Mouse (Mus musculus) embryo, embryonic 11.5 days (tissue): Measurements from ENCODE around the gene Rassf7.

Experiments
- DNase-seq: peaks from one replicate; pipeline ENCODE4 v3.0.0-alpha.2; 2012; ENCODE audit warnings: low read depth, low spot score

Gene Rassf7

GRCm38 (mm10) chr7:141196619-141197282 is 18.9 kb upstream of the Rassf7 start:
- DNase-seq, result no peak

GRCm38 (mm10) chr7:141198121-141198520 is 17.5 kb upstream of the Rassf7 start:
- no peak for DNase-seq

DNA sequence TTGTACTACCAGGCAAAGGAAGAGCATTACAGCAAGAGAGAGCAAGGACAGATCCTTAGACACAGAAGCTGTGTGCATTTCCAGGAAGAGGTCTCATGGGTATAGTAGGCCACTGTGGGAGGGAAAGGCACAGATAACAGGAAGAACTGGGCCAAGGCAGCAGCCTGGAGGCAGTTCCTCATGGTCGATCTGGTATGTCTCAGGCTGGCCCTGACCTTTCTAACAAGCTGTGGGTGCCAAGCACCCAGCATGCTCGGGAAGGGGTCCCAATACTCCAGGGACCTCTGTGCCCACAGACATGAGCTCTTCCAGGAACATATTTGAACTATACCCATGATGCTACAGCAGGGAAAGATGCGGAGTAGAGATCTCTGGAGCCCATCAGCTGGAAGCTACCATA is 11.1 kb upstream of the Rassf7 start:
- no peak for DNase-seq

DNA sequence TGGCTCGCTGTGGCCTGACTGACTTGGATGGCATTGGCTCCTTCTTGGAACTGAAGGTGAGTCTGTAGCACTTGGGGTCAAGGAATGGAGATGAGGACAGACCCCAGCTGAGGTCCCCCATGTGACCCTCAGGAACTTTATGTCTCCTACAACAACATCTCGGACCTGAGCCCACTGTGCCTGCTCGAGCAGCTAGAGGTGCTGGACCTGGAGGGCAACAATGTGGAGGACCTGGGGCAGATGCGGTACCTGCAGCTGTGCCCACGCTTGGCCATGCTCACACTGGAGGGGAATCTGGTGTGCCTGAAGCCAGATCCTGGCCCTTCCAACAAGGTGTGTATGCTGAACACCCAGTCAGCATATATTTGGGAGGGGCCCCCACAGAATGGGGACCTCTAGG is 10.2 kb upstream of the Rassf7 start:
- DNase-seq, result no peak

DNA sequence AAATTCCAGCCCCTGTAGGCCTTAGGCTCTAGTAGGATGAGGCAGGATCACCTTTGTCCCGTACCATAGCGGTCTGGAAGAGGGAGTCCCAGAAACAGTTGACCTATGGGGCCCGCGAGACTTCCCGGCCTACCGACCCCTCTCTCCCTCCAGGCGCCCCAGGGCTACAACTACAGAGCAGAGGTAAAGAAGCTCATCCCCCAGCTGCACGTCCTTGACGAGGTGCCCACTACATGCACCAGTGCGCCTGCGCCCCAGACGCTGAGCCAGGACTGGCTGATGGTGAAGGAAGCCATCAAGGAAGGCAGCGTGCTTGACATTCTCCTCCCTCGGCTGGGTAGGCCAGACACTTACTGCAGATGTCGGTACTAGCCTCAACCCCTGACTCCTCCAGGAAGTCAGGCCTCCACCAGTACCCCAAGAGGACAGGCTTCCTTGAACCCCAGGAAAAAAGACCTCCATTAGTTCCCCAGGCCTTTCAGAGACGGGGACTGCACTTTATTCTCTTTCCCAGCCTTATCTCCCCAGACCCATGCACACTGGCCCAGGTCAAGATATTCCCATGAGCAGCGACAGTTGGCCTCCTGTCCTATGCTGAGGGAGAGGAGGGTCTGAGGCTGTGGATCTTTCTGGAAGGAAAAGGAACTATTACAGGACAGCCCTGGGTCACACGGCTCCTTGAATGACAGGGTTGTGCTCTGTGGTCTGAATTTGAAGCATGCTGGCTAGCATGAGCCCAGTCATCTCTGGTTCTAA is 9.3 kb upstream of the Rassf7 start:
- no peak for DNase-seq

- no peak for DNase-seq
These were observed 6.1 kb upstream of the Rassf7 start for GRCm38 (mm10) chr7:141209526-141209925.

DNA sequence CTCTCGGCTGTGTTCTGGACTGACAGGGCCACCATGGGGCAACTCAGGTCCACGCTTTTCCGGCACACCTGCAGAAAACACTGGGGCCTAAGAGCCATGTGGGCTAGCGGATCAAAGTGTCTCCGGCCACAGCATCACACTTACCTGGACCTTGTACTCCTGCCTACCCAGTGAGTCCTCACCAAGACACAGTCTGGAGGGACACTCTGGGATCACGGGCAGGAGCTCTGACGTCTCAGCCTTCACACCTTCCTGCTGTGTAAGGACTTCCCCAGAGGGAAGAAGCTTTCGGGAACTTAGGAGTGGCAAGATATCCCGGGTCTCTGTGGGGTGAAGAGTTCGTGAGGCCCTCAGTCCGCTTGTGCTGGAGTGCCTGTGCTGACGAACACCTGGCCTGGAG is 5.5 kb upstream of the Rassf7 start:
- DNase-seq, result no peak

- no peak for DNase-seq
These were observed 5.0 kb upstream of the Rassf7 start for GRCm38 (mm10) chr7:141210606-141211131.

DNA sequence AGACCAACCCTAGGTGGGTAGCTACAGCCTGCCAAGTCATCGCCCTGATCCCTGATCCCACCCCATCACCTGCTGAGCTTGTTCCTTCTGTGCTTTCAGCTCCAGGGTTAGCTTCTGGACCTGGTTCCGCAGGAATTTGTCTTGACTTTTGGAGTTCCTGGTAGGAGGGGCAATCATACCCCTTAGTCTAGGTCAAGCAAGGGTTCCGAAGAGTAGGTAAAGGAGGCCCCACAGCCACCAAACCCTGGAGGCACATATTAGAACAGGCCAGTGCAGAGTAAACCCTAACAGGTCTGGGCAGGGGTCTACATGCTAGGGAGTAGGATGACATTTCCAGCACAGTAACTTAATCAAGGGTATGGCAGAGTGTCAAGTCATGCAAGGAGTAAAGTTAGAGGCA is 2.5 kb upstream of the Rassf7 start:
- DNase-seq, result no peak

DNA sequence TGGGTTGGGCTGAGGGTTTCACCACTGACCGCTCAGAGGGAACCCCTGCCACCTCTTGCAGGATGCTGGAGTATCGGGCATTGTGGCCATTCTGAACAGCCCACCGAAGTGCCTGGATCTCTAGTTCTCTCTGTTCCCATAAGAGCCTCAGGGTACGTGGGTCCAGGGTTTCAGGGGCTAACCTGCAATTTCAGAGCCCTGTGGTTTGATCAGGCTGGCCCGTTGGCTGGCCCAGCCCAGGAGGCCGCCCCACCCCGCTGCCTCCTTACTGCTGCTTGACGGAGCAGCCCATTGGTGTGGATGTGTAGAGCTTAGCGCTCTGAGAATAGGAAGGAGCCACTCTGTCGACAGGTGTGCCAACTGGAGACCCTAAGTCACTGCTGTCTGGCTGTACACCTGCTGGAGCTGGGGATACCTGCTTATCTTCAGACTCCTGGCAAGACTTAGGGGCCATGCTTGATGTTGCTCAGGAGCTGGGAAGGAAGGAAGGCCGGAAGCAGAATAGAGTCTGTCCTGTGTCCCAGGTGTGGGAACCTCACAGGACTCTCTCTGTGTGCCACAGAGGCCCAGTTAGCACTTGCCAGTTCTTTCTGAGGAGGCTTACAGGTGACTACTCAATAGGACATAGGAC is 1.9 kb upstream of the Rassf7 start, which contains the start of gene Lmntd2:
Lmntd2 (minus strand) TSS at position 476 of the 631 bp plus-strand sequence.
- no peak for DNase-seq

- DNase-seq, result no peak
These were observed 1.4 kb upstream of the Rassf7 start for GRCm38 (mm10) chr7:141214310-141214709.

GRCm38 (mm10) chr7:141215880-141216733 is 447 bp downstream of the Rassf7 start:
- no peak for DNase-seq

DNA sequence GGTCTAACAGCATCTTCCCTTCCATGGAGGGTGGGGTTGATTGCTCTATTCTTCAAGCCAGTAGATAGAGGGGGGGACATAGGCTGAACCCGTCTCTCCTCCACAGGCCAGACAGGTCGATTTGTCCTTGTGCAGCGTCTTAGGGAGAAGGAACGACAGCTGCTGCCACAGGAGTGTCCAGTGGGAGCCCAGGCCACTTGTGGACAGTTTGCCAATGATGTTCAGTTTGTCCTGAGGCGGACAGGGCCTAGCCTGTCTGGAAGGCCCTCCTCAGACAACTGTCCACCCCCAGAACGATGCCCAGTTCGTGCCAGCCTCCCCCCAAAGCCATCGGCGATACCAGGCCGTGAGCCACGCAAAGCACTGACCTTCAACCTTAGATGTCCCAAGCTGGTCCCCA is 1.2 kb downstream of the Rassf7 start:
- DNase-seq, result no peak

DNA sequence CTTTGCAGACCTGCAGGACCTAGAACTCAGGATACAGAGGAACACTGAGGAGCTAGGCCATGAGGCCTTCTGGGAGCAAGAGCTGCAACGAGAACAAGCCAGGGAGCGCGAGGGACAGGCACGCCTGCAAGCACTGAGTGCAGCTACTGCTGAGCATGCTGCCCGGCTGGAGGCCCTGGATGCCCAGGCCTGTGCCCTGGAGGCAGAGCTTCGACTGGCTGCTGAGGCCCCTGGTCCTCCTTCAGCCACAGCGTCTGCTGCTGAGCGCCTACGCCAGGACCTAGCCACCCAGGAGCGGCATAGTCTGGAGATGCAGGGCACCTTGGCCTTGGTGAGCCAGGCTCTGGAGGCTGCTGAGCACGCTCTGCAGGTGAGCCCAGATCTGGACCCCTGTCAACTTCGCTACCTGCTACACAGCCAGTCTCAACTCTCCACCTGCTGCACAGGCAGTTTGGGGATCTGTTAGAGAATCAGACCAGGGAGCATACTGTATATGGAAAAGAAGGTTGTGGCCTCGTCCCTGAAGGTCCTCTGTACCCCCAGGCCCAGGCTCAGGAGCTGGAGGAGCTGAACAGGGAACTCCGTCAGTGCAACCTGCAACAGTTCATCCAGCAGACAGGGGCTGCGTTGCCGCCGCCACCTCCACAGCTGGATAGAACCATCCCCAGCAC is 1.8 kb downstream of the Rassf7 start:
- DNase-seq, result no peak

DNA sequence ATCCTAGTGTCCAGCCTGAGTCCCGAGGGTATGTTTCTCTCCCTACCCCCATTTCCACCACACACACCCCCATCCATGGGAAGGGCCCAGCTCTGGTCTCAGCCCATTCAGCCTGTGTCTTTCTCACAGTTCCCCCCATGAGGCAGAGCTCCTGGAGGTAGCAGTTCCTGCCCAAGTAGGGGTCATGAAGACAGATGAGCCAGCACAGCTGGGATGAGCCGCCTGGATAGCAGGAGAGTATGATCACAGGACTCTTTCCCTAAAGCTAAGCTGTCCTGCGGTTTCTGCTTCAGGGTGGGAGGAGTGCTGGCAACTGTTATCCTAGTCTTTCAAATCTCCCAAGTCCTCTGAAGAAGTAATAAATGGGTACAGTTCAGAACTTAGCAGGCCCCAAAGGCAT is 2.5 kb downstream of the Rassf7 start:
- DNase-seq, result no peak

- DNase-seq, result no peak
These were observed 3.0 kb downstream of the Rassf7 start for GRCm38 (mm10) chr7:141218557-141219133.

DNA sequence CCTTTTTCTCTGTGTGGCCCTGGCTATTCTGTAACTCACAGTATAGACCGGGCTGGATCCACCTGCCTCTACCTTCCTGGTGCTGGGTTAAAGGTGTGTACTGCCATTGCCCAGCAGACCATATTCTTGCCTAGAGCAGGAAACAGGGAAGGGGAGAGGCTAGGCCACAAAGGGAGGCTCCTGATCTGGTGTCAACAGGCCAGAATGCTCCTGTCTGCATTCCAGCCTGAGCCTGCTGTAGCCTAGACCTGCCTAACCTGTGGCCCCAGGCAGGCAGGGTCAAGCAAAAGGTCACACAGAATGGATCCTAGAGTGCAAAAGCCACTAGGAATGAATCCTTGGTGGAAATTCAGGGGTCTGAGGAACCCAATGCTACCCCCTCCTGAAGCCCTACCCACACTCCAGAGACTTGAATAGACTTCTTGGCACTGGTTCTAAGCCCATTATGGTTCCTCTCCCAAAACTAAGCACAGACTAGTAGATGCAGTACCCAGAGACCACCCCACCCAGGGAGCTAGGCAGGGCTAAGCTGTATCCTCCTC is 4.0 kb downstream of the Rassf7 start:
- DNase-seq, result no peak

DNA sequence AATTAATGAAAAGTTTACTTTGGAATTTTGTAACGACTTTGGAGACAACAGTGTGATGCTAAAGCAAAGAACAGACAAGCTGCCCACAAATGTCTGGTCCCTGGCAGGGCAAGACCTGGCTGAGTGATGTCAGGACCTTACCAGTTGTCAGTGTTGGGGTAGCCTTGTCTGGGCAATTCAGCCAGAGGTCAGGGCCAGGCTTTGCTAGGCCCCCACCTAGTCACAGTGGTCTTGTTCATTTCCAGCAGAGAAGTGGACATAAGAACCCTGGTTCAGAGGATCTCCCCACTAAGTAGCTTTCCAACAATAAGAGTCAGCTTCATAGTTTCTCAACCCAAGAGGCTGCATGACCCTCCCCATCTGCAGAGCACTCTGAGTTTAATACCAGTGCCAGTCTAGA is 4.7 kb downstream of the Rassf7 start:
- DNase-seq, result no peak

DNA sequence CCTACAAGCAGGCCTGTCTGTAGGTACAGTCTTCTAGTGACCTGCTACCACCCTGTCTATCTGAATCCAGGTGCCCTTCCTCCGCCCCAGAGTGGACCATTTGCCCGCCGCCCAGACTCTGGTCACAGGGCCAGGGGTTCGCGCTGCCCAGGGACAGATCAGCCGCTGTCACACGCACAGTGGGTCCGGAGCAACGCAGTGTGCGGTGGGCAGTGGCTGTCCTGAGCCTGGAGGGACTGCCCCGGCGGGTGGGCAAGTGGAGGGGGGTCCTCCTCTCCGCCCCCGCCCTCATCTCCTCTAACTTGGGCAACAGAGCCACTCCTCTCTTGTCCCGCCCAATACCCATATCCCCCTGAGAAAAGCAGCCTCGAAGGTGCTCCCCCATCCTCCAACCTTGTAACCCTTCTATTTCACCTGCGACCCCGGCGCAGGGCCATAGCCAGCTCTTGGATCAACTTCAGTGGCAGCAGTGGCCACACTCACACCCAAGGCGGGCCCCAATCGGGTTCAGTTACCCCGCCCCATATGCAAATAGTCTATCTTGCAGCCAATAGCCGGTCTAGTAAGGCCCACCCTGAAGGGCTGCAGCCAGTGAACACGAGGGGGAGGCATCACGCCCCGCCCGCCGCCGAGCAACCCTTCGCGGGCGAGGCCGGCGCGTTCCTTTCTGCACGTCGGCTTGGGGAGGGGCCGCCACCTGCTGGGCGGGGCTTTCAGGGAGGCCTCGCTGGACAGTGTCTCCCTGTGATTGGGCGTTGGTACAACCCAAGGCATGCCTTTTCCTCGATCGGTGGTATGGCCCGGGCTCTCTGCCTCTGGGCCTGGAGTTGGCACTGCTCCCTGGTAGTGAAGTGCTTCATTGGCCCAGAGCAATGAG is 5.8 kb downstream of the Rassf7 start:
- DNase-seq, result peak; percentile 97

GRCm38 (mm10) chr7:141222126-141222467 is 6.4 kb downstream of the Rassf7 start:
- no peak for DNase-seq
